Mouse (Mus musculus): ENCODE data around the gene Hemgn.

The Hemgn gene

DNA sequence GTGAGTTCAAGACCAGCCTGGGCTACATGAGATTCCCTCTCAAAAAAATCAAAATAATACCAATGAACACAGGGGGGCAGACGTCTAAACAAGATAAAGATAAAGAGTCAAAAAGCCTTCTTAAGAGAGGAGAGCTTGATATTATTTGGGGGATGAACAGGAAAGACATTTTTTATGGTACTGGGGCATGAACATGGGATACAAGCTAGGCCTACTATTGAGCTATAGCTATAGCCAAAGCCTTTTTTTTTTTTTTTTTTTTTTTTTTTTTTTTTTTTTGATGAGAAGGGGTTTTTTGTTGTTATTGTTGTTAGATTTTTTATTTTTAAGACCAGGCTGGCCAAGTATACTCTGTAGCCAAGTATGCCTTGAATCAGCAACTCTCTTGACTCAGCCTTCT, 1.2 kb downstream of the Hemgn start:
- DNase-seq (ENCODE audit: low spot score in 2 of 2): no peak

DNA sequence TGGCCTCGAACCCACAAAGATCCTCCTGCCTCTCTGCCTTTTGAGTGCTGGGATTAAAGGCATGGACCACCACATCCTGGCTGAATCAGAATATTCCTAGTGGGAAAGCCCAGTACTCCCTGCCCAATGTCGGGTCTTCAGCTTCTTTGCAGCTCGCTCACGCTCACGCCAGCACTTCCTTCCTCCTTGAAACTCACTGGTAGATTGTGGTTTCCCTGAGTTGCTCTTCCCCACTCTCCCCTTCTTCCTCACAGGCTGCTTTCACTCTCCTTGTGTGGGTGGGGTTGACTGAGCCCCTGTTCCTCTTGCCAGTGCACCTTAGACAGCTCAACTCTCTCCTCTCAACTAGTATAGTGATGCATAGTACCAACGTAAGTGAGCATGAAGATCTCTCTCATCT, 1.8 kb downstream of the Hemgn start:
- DNase-seq (ENCODE audit: low spot score in 2 of 2): no peak

DNA sequence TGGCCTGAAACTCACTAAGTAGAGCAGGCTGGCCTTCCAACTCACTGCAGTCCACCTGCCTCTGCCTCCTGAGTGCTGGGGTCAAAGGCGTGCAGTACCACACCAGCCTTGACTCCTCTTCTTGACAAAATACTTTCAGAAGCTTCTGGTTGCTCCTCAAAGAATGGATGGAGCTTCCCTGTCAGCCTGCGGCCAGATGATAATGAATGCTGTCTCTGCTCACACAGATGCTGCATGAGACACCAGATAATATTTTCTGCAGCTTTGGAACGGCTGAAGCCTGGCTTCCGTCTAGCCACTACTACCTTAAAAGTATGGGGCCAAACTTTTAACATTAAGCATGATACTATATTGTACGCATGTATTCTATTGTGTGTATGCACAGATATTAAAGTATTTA, 2.6 kb downstream of the Hemgn start:
- DNase-seq (ENCODE audit: low spot score in 2 of 2): no peak

DNA sequence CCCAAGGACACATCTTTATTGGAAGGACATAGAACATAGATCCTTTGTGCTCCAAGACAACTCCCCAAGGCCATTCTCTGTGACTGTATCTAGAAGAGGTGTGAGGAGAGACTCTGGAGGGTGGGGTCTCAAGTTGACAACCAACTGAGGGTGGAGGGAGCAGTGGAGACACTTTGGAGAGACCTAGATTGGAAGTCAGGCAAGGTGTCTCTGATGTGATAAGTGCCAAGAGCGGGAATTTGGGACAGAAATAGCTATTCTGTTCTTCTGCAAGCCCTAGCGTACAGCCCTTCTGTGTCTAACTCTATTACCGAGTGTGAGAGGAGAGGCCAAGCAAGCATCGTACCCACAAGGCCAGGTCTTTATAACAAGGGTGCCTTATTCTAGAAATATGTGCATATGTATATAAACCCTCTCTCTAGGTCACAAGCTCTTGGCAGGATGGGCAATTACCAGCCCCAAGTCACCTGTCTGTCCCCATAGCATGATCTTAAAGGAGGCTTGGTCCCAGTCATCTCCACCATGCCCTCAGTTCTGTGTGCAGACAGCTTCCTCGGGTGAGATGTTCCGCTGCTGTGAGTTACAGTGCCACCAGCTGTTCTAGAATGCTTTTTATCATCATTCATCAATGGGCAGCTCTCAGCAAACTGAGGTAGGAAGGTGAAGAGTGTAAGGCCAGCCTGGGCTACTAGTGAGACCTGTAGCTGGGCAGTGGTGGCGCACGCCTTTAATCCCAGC, 6.2 kb downstream of the Hemgn start:
- DNase-seq (ENCODE audit: low spot score in 2 of 2): no peak

DNA sequence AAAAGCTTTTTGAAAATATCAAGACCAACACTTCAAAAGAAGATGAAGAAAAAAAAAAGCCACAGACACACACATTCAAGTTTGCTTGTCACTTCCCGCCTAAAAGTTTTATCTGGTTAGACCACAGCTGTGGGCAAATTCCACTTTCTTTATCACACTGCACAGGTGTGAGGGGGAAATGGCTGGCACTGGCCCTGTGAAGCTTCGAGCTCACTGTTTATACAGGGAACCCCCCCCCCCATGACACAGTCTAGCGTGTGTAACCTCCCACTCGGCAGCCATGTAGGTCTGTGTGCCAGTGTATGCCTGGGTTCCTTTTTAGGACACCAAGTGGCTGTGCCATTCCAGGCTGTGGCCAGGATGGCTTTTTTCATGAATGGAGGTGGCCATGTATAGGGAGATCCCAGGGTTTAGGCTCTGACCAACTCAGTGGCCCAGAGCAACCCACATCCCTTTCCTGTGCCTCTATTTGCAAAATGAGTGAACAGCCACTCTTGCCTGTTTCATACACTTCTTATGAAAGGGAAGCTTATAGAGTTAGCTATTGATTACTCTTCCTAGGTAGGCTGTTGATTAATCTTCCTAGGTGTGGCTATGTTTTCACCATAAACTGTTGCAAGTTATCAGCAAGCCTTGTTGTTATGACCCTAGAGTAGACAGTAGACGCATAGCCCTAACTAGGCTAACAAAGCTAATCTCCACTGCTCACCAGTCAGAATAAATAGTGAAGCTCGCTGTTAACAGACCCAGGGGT, 9.1 kb downstream of the Hemgn start:
- no peak for DNase-seq (ENCODE audit: low spot score in 2 of 2)

DNA sequence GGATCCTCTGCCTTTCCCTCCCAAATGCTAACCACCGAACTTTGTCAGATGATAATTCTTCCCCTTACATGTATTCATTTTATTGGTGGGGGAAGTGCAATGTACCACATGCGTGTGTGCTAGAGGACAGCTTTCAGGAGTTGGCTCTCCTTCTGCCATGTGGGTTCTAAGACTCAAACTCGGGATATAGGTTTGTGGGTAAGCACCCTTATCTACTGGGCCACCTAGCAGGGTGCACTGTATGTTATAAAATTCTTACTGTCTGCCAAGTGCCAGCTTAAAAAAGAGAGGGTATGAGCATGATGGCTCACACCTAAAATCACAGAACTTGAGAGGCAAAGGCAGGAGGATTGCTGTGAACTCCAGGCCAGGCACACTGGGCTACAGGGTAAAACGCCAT, 14.5 kb downstream of the Hemgn start:
- DNase-seq (ENCODE audit: low spot score in 2 of 2): no peak

DNA sequence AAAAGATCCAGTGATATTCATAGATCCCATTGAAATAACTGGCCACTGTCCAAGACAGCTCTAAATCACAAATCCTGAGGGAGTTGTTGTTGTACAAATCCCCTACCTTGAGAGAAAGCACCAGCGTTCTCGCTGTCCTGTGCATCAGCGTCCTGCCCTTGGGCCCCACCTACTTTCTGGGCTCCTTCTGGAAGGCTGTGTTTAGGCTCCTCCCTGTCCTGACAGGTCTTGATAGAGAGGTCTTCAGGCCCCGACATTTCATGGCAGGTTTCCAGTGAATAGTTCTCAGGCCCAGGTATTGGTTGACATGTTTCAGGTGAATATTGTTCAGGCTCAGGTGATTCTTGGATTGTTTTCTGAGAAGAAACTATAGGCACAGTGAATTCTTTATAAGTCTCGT, 17.6 kb downstream of the Hemgn start:
- no peak for DNase-seq (ENCODE audit: low spot score in 2 of 2)

DNA sequence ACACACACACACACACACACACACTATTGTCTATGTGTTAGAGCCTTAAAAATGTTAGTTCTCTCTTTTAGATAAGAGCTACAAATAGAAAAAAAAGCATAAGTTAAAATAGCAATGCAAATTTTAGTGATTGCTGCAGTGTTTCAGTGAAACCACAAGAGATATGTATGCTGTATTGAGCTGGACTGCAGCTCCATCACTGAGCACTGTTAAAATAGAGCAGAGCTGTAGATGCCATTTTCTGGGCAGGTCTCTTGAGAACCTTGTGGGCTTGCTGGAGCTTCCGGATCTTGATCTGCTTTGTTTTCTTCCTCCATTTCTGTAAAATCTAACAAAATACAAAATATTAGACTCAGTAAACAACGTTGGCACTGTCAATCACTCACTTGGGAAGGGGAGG, 18.9 kb downstream of the Hemgn start:
- DNase-seq (ENCODE audit: low spot score in 2 of 2): no peak

DNA sequence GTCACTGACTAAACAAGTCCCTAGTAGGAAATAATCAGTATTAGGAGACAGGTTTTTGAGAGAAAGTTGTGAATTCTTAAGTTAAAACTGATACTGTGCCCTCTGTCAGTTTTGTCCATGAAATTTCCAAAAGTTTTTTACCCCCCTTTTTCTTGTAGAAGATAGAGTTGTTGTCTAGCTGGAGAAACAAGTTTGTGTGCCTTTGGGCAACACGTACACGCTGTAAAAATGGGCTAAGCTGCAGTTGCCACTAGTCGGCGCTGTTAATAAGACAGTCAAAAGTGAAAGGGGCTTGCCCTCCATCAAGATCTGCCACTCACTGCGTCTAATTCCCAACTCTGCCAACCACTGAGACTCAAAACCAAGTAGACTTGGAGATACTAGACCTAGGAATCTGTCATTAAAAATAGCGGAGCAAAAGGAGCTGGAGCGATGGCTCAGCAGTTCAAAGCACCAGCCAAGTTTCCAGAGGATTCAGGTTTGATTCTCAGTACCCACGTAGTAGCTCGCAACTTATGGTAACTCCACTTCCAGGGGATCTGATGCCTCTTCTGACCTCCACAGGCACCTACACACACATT, 22.8 kb downstream of the Hemgn start:
- peak; percentile 48 to 68 for DNase-seq (ENCODE audit: low spot score in 2 of 2)

DNA sequence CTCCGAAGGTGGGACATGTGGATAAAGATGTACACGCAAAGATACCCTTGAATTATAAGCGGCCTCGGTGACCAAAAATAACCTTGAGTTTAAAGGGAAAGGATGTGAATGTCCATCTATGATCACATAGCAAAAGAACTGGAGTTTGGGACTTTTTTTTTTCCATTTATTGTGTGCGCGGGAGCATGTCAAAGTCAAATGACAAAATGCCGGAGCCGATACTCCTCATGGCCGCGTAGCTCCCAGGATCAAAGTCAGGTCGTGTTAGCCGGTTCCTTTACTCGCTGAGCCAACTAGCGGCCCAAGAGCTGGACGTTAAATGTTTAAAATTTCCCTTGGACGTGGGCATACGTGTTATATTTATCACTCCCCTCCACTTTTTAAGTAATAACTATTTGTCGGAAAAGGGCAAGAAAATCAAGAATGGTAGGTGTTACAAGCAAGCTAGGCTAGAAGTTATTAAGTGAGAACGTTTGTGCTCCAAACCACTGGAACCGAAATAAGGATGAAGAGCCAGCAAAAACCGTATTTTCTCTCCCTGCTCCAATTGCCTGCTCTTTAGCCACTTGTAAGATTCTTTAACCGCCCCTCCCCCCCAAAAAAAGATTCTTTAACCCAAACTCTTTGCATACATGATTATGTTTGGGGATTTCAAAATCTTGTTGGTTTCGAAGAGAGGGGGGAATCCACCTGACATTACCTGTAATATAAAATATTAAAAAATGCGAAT, 23.5 kb downstream of the Hemgn start:
- peak in 1 of 2 experiments; percentile 10 for DNase-seq (ENCODE audit: low spot score in 2 of 2)

DNA sequence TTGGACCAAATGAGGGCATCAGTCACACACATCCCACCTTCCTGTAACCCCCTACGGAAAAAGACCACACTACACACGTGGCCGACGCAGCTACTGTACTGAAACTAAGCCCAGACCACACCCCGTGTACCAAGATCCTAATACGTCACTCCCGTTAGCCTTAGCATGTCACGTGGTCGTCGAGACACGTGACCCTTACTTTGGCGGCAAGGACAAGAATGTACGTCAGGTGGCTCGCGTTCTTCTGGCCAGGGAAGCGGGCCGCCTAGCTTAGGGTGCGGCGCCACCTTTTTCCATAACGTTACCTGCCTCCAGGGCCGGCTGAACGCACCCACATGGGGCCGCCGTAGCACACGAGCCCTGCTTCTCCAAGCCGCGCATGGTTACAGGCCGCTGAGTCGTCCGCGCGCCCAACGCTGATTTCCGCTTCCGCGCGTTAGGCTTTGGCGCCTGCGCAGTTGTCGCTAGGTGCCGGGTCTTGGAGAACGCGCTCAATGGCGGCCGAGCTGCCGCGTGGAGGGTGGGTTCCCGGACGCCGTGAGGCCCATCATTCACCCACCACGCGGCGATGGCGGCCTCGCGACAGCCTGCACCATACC, 24.2 kb downstream of the Hemgn start, which contains the start of gene Trmo:
TSS of gene Trmo (minus strand) at position 425 of the 599 bp plus-strand sequence.
- DNase-seq (ENCODE audit: low spot score in 2 of 2): peak; percentile 92 to 93

DNA sequence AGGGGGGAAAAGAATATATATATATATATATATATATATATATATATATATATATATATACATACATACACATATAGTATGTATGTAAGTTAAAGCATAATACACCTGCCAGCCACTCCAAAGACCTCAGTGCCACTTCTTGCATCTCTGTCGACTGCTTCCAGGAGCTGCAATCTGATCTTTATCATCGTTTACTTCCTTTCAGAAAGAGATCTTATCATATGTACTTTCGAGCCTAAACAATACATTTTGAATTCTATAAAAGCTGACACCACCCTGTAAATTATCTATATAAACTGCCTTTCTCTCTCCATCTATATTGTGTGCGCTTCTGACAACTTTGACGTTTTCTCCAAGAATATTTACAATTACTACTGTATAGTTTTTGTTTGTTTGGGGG, 24.8 kb downstream of the Hemgn start:
- DNase-seq (ENCODE audit: low spot score in 2 of 2): no peak

DNA sequence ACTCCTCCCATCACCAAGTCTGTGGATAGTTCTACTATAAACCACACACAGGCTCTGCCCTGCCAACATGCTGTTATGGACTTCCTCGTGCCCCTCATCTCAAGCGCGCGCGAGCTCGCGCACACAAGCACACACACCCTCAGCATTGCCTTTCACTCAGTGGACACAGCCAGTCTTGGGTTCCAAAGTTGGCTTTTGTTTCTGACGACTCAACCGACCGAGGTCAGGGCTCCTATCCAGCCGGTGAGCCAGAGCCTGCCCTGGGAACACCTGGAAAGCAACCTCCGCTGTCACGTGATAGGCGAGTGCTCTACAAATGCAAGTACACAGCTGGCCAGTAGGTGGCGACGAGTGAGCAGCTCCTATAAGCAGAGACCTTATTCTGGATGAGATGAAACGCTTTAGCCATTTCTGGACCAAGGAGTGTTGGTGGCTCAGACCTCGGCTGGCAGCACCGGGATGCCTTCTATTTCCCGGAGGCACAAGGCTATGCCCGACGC, 38.4 kb downstream of the Hemgn start:
- DNase-seq (ENCODE audit: low spot score in 2 of 2): peak; percentile 65 to 73

DNA sequence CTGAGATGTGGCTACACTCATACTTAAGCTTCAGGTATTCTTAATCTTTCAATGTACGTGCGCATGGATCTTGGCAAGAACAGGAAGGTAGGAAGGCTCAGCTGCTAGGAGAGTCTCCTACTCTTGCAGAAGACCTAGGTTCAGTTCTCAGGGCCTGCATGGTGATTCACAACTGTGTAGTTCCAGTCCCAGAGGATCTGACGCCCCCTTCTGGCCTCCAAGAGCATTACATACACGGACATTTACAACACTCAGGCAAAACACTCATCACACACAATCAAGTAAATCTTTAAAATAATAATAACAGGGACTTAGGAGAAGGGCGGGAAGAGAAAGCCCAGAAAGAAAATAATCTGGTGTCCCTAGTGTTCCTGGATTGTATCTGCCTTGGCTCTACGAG, 38.9 kb downstream of the Hemgn start:
- DNase-seq (ENCODE audit: low spot score in 2 of 2): no peak

DNA sequence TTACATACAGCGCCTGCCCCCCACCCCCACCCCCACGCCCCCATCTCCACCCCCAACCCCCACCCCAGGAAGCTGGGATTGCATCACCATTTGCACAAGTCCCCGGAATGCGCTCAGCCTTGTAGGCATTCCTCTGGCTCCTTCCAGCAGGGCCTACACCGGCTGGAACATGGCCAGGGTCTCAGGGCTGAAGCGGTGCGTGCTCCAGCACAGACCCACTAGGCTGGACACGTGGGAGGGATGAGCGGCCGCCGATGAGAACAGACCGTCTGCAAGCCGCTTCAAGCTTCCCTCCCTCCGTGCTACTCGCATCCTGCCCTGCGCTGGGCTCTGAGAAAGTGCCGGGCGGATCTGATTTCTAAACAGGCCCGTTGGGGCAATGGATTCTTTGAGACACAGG, 42.3 kb downstream of the Hemgn start:
- DNase-seq (ENCODE audit: low spot score in 2 of 2): no peak

DNA sequence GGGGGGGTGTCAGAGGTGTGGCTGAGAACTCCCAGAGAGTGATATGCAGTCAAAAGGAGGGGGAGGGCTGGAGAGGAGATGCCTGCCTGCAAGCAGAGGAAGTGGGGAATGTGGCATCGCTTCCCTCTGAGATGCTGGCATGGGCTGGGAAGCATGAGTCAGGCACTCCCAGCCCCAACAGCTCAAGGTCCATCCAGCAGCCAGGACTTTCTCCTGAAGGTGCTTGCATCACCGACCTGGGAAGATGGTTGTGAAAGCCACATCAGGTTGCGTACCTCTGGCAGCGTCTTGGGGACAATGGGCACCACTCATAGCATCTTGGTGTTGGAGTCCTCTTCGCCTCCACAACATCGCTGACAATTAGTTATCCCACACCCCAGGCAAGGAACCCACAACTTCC, 42.9 kb downstream of the Hemgn start:
- no peak for DNase-seq (ENCODE audit: low spot score in 2 of 2)

DNA sequence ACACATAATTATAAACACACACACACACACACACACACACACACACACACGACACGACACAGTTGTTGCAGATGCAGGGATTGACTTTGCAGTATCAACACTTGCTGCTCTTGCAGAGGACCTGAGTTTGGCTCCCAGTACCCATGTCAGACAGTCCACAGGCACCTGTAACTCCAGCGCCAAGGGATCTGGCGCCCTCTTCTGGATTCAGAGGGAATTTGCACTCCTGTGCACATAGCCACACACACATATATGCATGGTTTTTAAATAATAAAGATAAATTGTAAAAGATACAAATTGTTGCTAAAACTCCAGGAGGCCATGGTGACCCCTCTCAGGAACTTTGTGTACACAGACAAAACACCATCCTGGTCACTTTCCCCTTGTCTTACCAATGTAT, 44.2 kb downstream of the Hemgn start:
- DNase-seq (ENCODE audit: low spot score in 2 of 2): no peak

DNA sequence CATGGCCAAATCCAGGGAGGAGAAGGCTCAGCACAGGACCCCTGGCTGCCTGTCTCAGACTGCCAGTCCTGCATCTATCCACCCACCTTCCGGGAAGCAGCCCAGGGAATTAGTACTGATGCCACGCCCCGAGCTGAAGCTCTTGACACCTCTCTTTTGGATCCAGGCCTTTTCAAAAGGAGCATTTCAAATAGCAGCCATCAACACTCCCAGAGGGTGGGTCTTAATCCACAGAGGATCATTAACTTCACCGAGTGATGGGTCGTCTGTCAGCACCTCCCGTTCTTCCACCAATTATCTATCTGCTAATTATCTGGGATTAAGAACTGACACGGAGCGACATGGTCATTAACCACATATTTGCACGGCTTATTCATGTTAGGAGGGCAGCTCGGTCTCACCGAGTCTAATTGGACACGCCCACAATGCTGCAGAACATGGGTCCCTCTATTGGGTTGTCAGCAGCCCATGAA, 45.8 kb downstream of the Hemgn start:
- DNase-seq (ENCODE audit: low spot score in 2 of 2): no peak

DNA sequence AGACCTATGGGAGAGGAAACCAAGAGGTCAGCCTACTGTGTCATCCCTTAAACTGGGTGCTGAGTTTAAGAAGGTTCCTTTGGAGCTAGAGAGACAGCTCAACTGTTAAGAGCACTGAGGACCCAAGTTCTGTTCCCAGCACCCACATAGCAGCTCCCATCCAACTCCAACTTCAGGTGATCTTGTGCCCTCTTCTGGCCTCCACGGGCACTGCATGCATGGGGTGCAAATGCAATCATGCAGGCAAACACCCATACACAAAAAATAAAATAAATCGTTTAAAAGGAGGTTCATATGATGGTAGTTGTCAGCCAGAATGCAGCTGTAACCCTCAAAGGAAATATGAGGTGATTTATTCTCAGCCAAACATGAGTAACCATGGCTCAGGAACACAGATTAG, 48.9 kb downstream of the Hemgn start:
- no peak for DNase-seq (ENCODE audit: low spot score in 2 of 2)

DNA sequence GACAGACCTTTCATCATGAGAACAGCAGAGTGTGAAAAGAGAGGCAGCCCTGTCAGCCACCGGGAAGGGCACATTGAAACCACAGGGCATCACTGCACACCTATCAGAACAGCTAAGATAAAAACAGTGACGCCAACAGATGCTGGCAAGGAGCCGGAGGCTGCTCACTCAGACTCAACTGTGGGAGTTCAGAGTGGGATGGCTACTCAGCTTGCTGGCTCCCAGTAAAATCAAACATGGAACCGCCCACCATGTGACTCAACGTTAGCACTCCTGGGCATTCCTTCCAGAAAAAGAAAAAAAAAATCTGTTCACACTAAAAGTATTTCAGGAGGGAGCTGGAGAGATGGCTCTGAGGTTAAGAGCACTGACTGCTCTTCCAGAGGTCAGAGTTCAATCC, 52.0 kb downstream of the Hemgn start:
- DNase-seq (ENCODE audit: low spot score in 2 of 2): peak; percentile 29 to 51

DNA sequence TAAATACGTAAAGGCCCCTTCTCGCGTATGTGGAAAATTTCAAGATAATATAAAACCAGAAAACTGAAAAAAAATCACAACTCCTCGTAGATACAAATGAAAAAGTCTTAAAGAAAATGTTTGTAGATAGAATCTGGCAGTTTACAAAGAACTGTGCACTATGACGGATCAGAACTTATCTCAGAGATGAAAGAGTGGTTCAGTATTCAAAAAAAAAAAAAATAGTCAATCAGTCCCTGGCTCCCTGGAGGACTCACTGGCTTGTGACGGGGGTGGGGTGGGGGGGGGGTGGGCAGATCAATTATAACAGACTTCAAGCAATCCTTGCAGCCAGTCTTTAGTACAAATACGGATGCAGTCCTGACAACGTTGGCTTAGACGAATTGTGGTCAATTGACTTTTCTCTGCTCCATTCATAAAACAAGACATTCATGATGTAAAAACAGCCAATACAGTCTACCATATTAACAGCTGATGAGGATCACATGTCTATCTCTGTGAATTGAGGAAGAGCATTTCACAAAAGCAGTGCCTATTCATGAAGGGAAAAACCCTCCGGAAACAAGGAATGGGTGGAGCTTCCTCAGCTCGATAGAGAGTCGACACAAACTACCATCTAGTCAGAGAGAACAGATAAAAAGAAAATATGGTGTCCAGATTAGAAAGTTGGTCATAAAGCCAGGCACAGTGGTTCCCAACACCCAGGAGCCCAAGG, 53.6 kb downstream of the Hemgn start:
- no peak for DNase-seq (ENCODE audit: low spot score in 2 of 2)

All from frontal cortex, postnatal 25 days (tissue).